Mouse (Mus musculus) olfactory bulb, adult 2 months (tissue): ENCODE results near the gene Rnase9.

Experiments used
- CTCF ChIP-seq: fragments of 200-500 bp; IDR thresholded peaks from 2 replicates; pipeline ENCODE4 v1.5.1; 2012; ENCODE audit warnings: low read depth, mild to moderate bottlenecking, low read length, moderate library complexity; ENCODE audit not compliant: insufficient read depth
- POLR2A ChIP-seq: fragments of 200-500 bp; IDR thresholded peaks from 2 replicates; pipeline ENCODE4 v1.6.1; 2012; ENCODE audit warnings: mild to moderate bottlenecking, low read depth, low read length, moderate library complexity; ENCODE audit not compliant: insufficient read depth

- TF ChIP-seq POLR2A = no peak
- TF ChIP-seq CTCF = no peak
Measured at GRCm38 (mm10) chr14:51079180-51079579, 37.5 kb upstream of the Rnase9 start.
